Mouse (Mus musculus) gastrocnemius, postnatal 10 days (tissue): ENCODE results near the gene Gm38394. TPM values are rescaled to one million over a fixed set of nuclear protein-coding genes. Genes with fewer than 3 reads are reported as not detected.

Source experiments
- DNase-seq: peaks from one replicate; pipeline ENCODE4 v3.0.0; 2021; ENCODE audit warnings: mixed read lengths
- total RNA-seq, 2 experiments: library from RNA; stranded (reverse); gene quantifications; 2 replicates each; pipeline ENCODE4 v1.2.3; 2021

Gene Gm38394
- total RNA-seq, 2 experiments from 2014 or later: 42.4 to 56.6 TPM

- no peak for DNase-seq
Observed at GRCm38 (mm10) chr1:133663427-133663826, 2.3 kb upstream of the Gm38394 start.

- no peak for DNase-seq
Observed at GRCm38 (mm10) chr1:133662941-133663340, 1.8 kb upstream of the Gm38394 start.

GRCm38 (mm10) chr1:133660466-133661202 lies 484 bp downstream of the Gm38394 start, which contains the start of gene Zbed6:
Zbed6 (minus strand) TSS chr1:133660885.
- DNase-seq: peak; percentile 79

GRCm38 (mm10) chr1:133658878-133659277 lies 2.2 kb downstream of the Gm38394 start:
- DNase-seq: no peak

- DNase-seq: no peak
Observed at GRCm38 (mm10) chr1:133656811-133657210, 4.3 kb downstream of the Gm38394 start.

GRCm38 (mm10) chr1:133653033-133653432 lies 8.1 kb downstream of the Gm38394 start:
- DNase-seq: no peak

GRCm38 (mm10) chr1:133650288-133651055 lies 10.6 kb downstream of the Gm38394 start:
- no peak for DNase-seq

GRCm38 (mm10) chr1:133645652-133646051 lies 15.5 kb downstream of the Gm38394 start:
- no peak for DNase-seq

GRCm38 (mm10) chr1:133641163-133641562 lies 20.0 kb downstream of the Gm38394 start:
- DNase-seq: no peak

- DNase-seq: no peak
Observed at GRCm38 (mm10) chr1:133638517-133638916, 22.6 kb downstream of the Gm38394 start.

- DNase-seq: no peak
Observed at GRCm38 (mm10) chr1:133632168-133632567, 28.9 kb downstream of the Gm38394 start.

GRCm38 (mm10) chr1:133625052-133625451 lies 36.1 kb downstream of the Gm38394 start:
- no peak for DNase-seq

- DNase-seq: no peak
Observed at GRCm38 (mm10) chr1:133618311-133618710, 42.8 kb downstream of the Gm38394 start.

GRCm38 (mm10) chr1:133617908-133618307 lies 43.2 kb downstream of the Gm38394 start:
- DNase-seq: no peak

GRCm38 (mm10) chr1:133613817-133614216 lies 47.3 kb downstream of the Gm38394 start:
- DNase-seq: no peak

GRCm38 (mm10) chr1:133611436-133611835 lies 49.7 kb downstream of the Gm38394 start:
- DNase-seq: no peak

GRCm38 (mm10) chr1:133610601-133611000 lies 50.5 kb downstream of the Gm38394 start:
- DNase-seq: no peak

GRCm38 (mm10) chr1:133609771-133610502 lies 51.2 kb downstream of the Gm38394 start, which contains the start of gene Snrpe:
Snrpe (minus strand) TSS chr1:133610291.
- peak; percentile 98 for DNase-seq

- no peak for DNase-seq
Observed at GRCm38 (mm10) chr1:133603174-133603573, 57.9 kb downstream of the Gm38394 start.

- DNase-seq: no peak
Observed at GRCm38 (mm10) chr1:133596298-133597007, 64.7 kb downstream of the Gm38394 start.

GRCm38 (mm10) chr1:133585995-133586537 lies 75.1 kb downstream of the Gm38394 start:
- DNase-seq: no peak

- no peak for DNase-seq
Observed at GRCm38 (mm10) chr1:133571293-133571692, 89.8 kb downstream of the Gm38394 start.
